In the genomic region with DNA sequence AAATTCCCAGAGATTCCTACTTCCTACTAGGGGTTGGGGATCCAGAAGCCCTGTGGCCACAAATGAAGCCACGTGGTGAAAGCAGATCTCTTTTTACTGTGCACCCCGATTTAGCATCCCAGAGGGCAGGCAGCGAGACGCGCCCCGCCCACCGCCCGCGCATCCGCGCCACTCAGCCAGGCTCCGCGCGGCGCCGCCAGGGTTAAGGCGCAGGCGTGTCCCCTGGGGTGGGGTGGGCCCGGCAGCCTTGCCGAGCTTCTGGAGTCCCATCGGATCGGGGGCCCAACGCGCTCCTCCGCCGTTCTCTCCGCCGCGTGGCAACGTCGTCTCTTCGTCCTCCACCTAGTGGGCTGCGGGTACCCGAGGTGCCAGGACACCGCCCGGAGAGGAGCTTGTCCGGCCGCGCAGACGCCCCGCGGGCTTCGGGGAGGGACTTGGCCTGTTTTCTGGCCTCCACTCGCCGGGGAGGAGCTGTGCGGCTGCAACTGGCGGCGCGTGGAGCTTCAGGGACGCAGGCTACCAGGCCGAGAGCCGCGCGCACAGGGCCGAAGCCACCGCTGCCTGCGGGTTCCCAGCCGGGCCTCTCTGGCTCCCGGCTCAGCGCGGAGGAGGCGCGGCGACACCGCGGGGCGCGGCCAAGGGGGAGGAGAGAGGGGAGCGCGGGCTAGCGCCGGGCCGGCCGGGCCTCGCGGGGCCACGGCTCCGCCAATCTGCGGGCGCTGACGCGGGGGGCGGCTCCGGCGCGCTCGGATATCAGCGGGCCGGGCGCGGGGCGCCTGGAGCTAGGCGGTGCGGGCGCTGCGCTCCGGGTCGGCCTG, we compare ENCODE assay signal across 8 mouse cellular contexts. TPM values are rescaled to one million over a fixed set of nuclear protein-coding genes. Genes with fewer than 3 reads are reported as not detected.
DNase-seq lines count a peak whose midpoint lies in the region; ATAC-seq and TF ChIP-seq lines count a peak whose summit lies in the region.

Gene Fam20c, plus strand, starts transcription at position 212 of the 818 bp plus-strand sequence.

- DNase-seq in NIH3T3 (ENCODE audit: low read depth) = peak; percentile 87
- peak; percentile 38 for DNase-seq in cerebellum, adult 8-10 months
- DNase-seq in heart, postnatal 36 days = peak; percentile 81 to 89
- peak; percentile 62 to 74 for DNase-seq in layer of hippocampus, adult 2 months (ENCODE audit: low spot score in 2 of 2)
- peak; percentile 81 for DNase-seq in liver, postnatal 0 days
- DNase-seq in urinary bladder, adult 2 months (ENCODE audit: low spot score) = peak; percentile 80

- peaks cover 27% of the 10 kb centered on the region for H3K27me3 ChIP-seq in liver, postnatal 0 days (ENCODE audit: insufficient read depth, low read length)
- H3K27me3 ChIP-seq in neural tube, embryonic 13.5 days = peaks cover 7% of the 10 kb centered on the region; the same call in 1 of the 2 replicates

- H3K4me1 ChIP-seq in liver, postnatal 0 days (ENCODE audit: insufficient read depth) = peaks cover 14% of the 10 kb centered on the region; the same call in 1 of the 2 replicates
- peaks cover 62% of the 10 kb centered on the region for H3K4me1 ChIP-seq in neural tube, embryonic 13.5 days (replicated peaks)

- H3K4me3 ChIP-seq in layer of hippocampus, adult 2 months = peak within 1 kb of the TSS; percentile 76
- peak within 1 kb of the TSS; percentile 57 for H3K4me3 ChIP-seq in liver, postnatal 0 days (ENCODE audit: low read depth, low read length)
- H3K4me3 ChIP-seq in neural tube, embryonic 13.5 days = peak within 1 kb of the TSS; percentile 82

- WGBS in liver, postnatal 0 days (ENCODE audit: insufficient replicate concordance) = under 1% methylated on average over 70 of the region's 98 CpGs
- WGBS in neural tube, embryonic 13.5 days = under 1% methylated on average over 91 of the region's 98 CpGs

- peak within 1 kb of the TSS; percentile 80 for H3K4me2 ChIP-seq in liver, postnatal 0 days (ENCODE audit: low read depth, low read length)
- H3K4me2 ChIP-seq in neural tube, embryonic 13.5 days = peak within 1 kb of the TSS; percentile 82

- H3K36me3 ChIP-seq in liver, postnatal 0 days (replicated peaks; ENCODE audit: insufficient read depth, low read length) = 0 out of 2 replicates have a peak, but pooled peaks cover 3% of the 10 kb centered on the region
- H3K36me3 ChIP-seq in neural tube, embryonic 13.5 days = peaks cover 18% of the 10 kb centered on the region

- no peak for TF ChIP-seq CTCF in layer of hippocampus, adult 2 months (conservative IDR thresholded peaks at IDR 0.05)
- no peak for TF ChIP-seq CTCF in liver, postnatal 0 days (IDR thresholded peaks at IDR 0.05; ENCODE audit: low read depth)

- ATAC-seq in frontal cortex, adult (ENCODE audit: low TSS enrichment) = peak; percentile 74
- peak; percentile 88 for ATAC-seq in liver, postnatal 0 days
- peak; percentile 86 for ATAC-seq in neural tube, embryonic 13.5 days (ENCODE audit: low read depth)

- H3K27ac ChIP-seq in layer of hippocampus, adult 2 months = peak within 1 kb of the TSS; percentile 90
- H3K27ac ChIP-seq in liver, postnatal 0 days (ENCODE audit: low read depth) = peak within 1 kb of the TSS; percentile 85
- peak within 1 kb of the TSS; percentile 97 for H3K27ac ChIP-seq in neural tube, embryonic 13.5 days (replicated peaks)

- no peak for TF ChIP-seq EP300 in liver, postnatal 0 days (IDR thresholded peaks at IDR 0.05; ENCODE audit: low read depth)

- no peaks in the 10 kb centered on the region for H3K9me3 ChIP-seq in liver, postnatal 0 days (ENCODE audit: low read length)
- H3K9me3 ChIP-seq in neural tube, embryonic 13.5 days = no peaks in the 10 kb centered on the region

- intact Hi-C loops in heart, postnatal 36 days (cut with DNase I) = no loop called here

- peak within 1 kb of the TSS; percentile 60 for H3K9ac ChIP-seq in liver, postnatal 0 days (replicated peaks)
- peak within 1 kb of the TSS; percentile 95 for H3K9ac ChIP-seq in neural tube, embryonic 13.5 days

RNA-seq across cellular contexts. Expression of gene Fam20c, which starts in this region (rescaled TPM):
- total RNA-seq in heart, postnatal 36 days (2021) = 10 to 100 TPM; 10.3 to 12.5 TPM
- total RNA-seq in layer of hippocampus, adult 2 months (2021) = 10 to 100 TPM; 29.2 to 33.7 TPM
- 15.3 and 19.0 TPM in 2 replicates for polyA plus RNA-seq in liver, postnatal 0 days (2015; fragmentation: Nextera tagmentation; extraction: Ambion mirVana)
- 50.3 and 51.3 TPM in 2 replicates for polyA plus RNA-seq in neural tube, embryonic 13.5 days (2015; fragmentation: Nextera tagmentation; extraction: Ambion mirVana)
- 8.1 and 8.9 TPM in 2 replicates for polyA plus RNA-seq in urinary bladder, adult 2 months (2012; rRNA removed)

Comparison
In these comparisons a context has a peak if more than half of its experiments do, and no peak if none do; other contexts are left out.
1. Peak in every context shown above with its lines: DNase-seq, ATAC-seq, H3K4me3 ChIP-seq and H3K27ac ChIP-seq.